Mouse (Mus musculus) liver, postnatal 0 days (tissue): ENCODE data around the gene Chchd10.

ENCODE experiments used
- CTCF ChIP-seq: sonication (generic); IDR thresholded peaks from 2 replicates; pipeline ENCODE4 v1.5.1; 2016; ENCODE audit warnings: antibody characterized with exemption, low read depth
- EP300 ChIP-seq: IDR thresholded peaks from 2 replicates; pipeline ENCODE4 v1.6.1; 2016; ENCODE audit warnings: antibody characterized with exemption, low read depth, mild to moderate bottlenecking

GRCm38 (mm10) chr10:75945896-75946295 is 13.0 kb downstream of the Chchd10 start:
- no peak for TF ChIP-seq CTCF
- TF ChIP-seq EP300: no peak
